In genomic region chr19:21816260-21816659, GRCm38 (mm10) we compare ENCODE assay signal across 24 mouse cellular contexts.
"Had no signal": no experiment of that assay in that cellular context is flagged by ENCODE, and none has a peak within 500 bp of the region (broad histone marks: within the 10 kb centered on the region; RNA-seq: fewer than 3 reads in every experiment).

No protein-coding gene starts in this region.

- H3K4me1 ChIP-seq: kidney, embryonic 15.5 days; limb, embryonic 13.5 days; limb, embryonic 15.5 days; liver, embryonic 12.5 days had no signal

- H3K9ac ChIP-seq: heart, embryonic 12.5 days; hindbrain, embryonic 14.5 days; kidney, embryonic 15.5 days; limb, embryonic 13.5 days; limb, embryonic 15.5 days; liver, embryonic 12.5 days had no signal

- ATAC-seq: hindbrain, embryonic 16.5 days; intestine, embryonic 16.5 days; liver, embryonic 12.5 days had no signal

- H3K27me3 ChIP-seq: heart, embryonic 12.5 days; kidney, embryonic 15.5 days; limb, embryonic 13.5 days; limb, embryonic 15.5 days; liver, embryonic 12.5 days had no signal

- H3K4me2 ChIP-seq: heart, embryonic 12.5 days; hindbrain, embryonic 14.5 days; kidney, embryonic 15.5 days; limb, embryonic 13.5 days; limb, embryonic 15.5 days; liver, embryonic 12.5 days had no signal

- H3K4me3 ChIP-seq: gastrocnemius, adult 2 months; heart, embryonic 10.5 days; heart, embryonic 12.5 days; kidney, embryonic 15.5 days; limb, embryonic 13.5 days; limb, embryonic 15.5 days; liver, embryonic 12.5 days had no signal

- DNase-seq: gastrocnemius, adult 2 months; gastrocnemius, postnatal 10 days; gastrocnemius, postnatal 25 days; heart, adult 18-20 months; heart, postnatal 14 days; heart, postnatal 36 days; kidney, adult 11 months; kidney, adult 2 months; kidney, adult 9 months; kidney, postnatal 14 days; kidney, postnatal 36 days; layer of hippocampus, adult 9-11 months; layer of hippocampus, postnatal 36 days; left cerebral cortex, postnatal 4 days had no signal

- H3K27ac ChIP-seq: gastrocnemius, adult 2 months; heart, embryonic 10.5 days; hindbrain, embryonic 14.5 days; kidney, embryonic 15.5 days; kidney, postnatal 0 days; limb, embryonic 13.5 days; limb, embryonic 15.5 days; liver, embryonic 12.5 days had no signal

- H3K9me3 ChIP-seq: heart, embryonic 10.5 days; heart, embryonic 12.5 days; kidney, embryonic 15.5 days; limb, embryonic 13.5 days; limb, embryonic 15.5 days; liver, embryonic 12.5 days had no signal
